Mouse (Mus musculus) effector memory CD4-positive, alpha-beta T cell, adult 7 months (primary cell): Measurements from ENCODE around the gene Ago1. TPM values are rescaled to one million over a fixed set of nuclear protein-coding genes. Genes with fewer than 3 reads are reported as not detected.

Source experiments
- polyA plus RNA-seq: library from polyadenylated mRNA; unstranded; fragments of 100-300 nt; shearing (Covaris generic); gene quantifications from one replicate; pipeline ENCODE4 v1.2.1, GENCODE M21; 2017

The Ago1 gene
- 4.5 TPM for polyA plus RNA-seq

DNA sequence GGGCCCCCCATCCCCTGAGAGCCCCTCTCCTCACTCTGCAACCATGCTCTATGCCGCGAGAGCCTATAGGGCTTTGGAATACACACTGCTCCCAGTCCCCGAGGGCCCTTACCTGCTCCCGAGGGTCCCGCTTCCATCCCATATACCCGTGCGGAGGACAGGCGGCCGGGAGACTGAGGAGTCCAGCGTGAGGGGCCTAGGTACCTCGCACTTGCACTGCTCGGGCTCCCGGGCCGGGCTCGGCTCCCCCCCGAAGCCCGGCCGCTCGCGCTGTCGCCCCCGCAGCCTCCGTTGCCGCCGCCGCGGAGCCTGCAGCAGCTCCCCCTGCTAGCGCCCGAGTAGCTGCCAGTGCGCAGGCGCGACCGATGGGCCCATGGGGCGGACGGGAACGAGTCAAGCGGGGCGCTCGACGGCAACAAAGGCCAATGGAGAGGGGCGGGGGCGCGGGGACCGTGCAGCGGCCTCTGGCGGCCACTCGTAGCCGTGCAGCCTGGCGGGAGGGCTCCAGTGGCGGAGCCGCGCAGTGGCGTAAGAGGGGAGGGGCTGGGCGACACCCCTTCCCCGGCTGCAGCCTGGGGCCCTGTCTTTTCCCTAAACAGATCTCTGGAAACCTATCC is at the start of gene Ago1:
Gene Ago1, minus strand, starts transcription at position 299 of the 617 bp plus-strand sequence.

DNA sequence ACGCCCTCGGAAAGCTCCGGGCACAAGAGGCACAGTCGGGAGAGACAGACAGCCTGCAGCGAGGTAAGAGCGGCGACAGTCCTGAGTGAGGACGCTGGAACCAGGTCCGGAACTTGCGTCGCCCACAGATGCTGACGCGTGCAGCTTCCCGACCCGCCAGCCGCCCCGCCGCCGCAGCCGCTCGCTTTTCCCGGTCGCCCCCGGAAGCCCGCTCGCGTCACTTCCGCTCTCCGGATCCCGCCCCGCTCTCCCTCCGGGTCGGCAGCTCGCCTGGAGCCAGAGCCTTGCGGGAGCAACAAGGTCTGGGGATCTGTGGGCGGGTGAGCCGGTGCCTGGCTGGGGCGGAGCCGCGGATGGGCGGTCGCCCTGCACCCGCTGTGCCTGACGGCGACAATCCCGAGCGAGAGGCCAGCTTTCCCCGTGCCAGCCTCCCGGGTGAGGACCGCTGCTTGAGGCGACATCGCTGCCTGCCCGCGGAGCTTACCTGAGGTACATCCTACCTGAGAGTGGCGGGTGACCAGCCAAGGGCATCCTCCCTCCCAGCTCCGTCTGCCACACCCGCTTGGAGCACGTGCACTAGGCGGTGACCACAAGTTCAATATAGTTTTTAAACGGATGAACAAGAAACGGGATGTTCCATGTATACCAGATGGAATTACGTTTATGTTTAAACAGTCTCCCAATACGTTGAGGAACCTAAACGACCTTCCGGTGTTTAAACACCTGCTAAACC is 38.9 kb downstream of the Ago1 start, which contains the start of gene Ago3:
Gene Ago3, minus strand, starts transcription at position 210 of the 733 bp plus-strand sequence.

Other genes with a start within 250 kb of the Ago1 start
- gene Map7d1, start 212.2 kb downstream of the Ago1 start, polyA plus RNA-seq: 44.2 TPM
- 65.2 TPM for gene Trappc3, start 206.3 kb downstream of the Ago1 start, polyA plus RNA-seq
- not detected for gene Col8a2, start 181.8 kb downstream of the Ago1 start, polyA plus RNA-seq
- gene Adprhl2, start 146.9 kb downstream of the Ago1 start, polyA plus RNA-seq: 43.0 TPM
- not detected for gene Tekt2, start 142.9 kb downstream of the Ago1 start, polyA plus RNA-seq
- 29.1 TPM for gene Ago3, start 39.0 kb downstream of the Ago1 start, polyA plus RNA-seq
- 0.18 TPM for gene Ago4, start 64.9 kb upstream of the Ago1 start, polyA plus RNA-seq
- gene Clspn, start 88.4 kb upstream of the Ago1 start, polyA plus RNA-seq: 0.49 TPM
- not detected for gene 5730409E04Rik, start 141.2 kb upstream of the Ago1 start, polyA plus RNA-seq
- gene Psmb2, start 209.0 kb upstream of the Ago1 start, polyA plus RNA-seq: 190 TPM